Mouse (Mus musculus): ENCODE measurements around the gene Ogfod1.
A peak's percentile ranks its signal among the peaks of the same experiment; 100 is the strongest.

The Ogfod1 gene

DNA sequence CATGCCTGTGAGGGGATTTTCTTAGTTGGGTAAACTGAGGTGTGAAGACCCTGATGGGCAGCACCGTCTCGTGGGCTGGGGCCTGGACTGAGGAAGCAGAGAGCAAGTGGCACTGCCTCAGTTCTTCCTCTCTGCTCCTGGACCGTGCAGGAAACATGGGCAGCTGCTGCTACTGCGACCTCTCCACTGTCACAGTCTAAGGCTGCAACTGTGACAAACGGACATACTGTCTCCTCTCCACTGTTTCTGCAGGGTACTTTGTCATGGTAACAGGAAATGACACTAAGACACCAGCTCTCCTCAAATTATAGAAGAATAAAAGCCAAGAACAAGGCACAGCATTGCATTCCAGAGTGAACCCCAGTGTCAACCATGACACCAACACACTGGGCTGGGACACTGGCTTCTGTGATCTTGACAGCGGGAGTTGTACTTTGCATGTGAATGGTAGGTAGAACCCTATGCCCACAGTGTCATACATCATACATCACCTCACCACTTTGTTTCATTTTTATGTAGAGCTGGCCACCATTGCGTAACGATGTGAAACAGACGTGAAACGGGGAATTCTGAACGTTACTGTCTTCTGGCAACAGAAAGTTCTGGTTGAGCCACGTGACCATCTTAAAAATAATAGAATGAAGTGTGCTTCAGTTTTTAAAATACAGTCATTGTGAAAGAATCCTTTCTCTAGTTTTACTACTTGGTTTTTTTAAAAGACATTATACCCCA, 39.6 kb downstream of the Ogfod1 start:
- DNase-seq (ENCODE audit: low spot score) = no peak

DNA sequence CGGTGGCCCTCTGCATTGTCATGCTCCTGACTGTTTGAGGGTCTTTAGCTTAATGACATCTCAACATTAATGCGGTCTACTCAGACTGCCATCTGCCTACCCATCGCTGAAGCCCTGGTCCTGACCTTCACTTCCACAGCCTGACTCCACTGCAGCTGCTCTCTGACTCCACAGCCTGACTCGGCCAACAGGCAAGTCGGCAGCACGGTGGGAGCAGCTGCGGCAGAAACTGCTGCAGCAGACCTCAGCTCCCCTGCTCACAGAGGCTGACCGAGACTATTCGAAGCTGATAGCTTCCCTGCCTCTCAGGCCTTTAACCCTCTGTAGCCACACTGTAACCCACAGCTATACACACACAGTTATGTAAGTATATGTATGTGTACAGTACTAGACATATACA, 51.0 kb downstream of the Ogfod1 start:
- DNase-seq (ENCODE audit: low spot score) = no peak

DNA sequence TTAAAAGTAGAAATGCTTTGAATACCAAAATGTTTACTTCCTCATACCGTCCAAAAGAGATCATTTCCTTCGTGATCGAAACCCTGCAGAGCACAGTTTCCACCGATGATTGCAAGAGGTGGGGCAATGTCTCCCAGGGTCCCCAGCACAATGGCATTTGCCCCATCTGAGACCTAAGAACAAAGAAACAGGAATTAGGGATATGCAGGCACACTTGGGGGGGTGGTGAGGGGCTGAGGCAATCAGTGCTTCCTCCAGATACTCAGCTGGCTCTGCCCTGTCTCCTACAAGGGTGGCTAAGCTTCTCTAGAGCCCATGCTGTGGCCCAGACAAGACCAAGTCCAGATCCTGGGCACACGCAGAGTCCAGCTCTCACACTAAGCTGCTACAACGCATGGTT, 52.7 kb downstream of the Ogfod1 start:
- no peak for DNase-seq (ENCODE audit: low spot score)

DNA sequence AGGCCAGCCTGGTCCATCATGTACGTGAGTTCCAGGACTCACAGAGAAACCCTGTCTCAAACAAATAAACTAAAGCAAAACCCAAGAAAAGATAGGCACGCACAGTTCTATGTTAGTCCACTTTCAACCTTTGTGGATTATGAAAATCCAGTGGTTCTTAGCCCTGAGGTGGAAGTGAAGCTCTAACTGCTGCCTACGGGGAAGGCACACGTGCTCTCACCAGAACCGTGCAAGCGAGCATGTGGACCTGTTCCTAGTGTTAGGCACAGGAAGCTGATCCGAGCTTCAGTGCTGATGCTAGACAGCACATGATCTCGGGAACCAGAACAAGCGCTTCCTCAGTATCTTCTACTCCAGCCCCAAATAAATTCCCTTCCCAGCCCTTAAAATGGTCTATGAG, 55.9 kb downstream of the Ogfod1 start:
- DNase-seq (ENCODE audit: low spot score) = no peak

DNA sequence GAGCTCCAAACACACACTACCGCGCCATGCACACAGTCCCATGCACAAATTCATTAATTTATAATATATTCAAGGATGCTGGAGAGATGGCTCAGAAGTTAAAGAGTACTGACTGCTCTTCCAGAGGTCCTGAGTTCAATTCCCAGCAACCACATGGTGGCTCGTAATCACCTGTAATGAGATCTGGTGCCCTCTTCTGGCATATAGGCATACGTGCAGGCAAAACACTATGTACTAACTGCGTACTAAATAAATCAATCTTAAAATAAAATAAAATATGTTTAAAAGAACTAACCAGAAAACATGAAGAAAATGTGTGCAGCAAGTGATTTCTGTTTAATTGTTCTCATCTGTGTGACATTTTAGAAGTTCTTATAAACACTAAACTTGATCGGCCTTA, 57.3 kb downstream of the Ogfod1 start:
- no peak for DNase-seq (ENCODE audit: low spot score)

DNA sequence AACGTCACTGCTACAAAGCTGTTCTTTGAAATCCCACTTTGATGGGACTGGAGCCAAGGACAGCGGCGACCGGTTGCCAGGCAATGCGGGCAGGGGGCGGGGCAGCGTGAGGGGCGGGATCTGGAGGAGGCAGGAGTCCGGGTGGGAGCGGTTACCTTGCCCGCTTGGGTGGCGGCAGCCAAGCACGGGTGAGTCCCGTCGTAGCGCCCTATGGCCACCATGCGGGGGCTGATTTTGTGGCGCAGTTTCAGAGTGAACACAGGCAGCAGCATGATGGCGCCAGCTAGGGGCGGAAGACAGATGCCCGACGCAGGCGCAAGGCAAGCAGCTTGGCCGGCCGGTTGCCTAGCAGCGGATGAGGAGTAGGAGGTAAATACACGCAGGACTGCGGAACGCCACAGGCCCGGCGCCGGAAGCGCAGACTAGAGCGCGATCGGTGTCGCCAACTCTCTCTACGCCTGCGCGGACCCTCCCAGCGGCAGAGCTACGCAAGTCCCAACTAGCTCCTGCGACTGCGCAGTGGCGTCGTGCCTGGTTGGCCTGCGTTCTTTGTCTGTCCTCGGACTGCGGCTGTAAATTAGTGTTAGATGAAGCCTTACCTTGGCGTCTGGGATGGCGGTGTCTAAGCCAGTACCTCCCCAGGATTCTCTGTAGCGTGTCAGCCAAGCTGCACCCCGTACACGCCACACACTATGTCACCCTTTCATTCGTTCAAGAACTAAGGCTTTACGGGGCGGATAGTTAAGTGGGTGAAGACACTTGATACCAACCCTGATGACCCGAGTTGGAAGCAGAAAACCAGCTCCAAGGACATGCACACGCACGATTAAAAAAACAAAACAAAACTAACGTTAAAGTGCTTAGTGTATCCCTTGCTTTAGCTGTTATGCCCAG, 61.3 kb downstream of the Ogfod1 start, which contains the start of gene Bbs2:
Gene Bbs2, minus strand, starts transcription at position 848 of the 894 bp plus-strand sequence.
- peak; percentile 96 for DNase-seq (ENCODE audit: low spot score)

DNA sequence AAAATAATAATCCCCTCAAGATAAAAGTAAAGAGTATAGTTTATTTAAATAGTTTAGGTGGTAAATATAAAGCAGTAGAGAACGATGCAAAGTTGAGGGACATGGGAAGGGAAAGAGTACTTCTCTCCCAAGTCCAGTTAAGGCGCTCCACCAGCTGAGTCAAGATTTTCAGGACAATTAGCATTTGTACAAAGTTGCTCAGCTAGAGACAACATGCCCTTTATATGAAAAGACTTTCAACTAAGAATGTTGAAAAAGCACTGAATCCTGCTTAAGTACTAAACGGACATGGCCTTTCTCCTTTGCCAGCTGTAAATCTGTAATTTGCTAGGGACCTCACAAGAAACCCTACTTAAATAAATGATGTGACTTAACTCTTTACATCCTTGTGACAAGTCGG, 62.0 kb downstream of the Ogfod1 start:
- no peak for DNase-seq (ENCODE audit: low spot score)

DNA sequence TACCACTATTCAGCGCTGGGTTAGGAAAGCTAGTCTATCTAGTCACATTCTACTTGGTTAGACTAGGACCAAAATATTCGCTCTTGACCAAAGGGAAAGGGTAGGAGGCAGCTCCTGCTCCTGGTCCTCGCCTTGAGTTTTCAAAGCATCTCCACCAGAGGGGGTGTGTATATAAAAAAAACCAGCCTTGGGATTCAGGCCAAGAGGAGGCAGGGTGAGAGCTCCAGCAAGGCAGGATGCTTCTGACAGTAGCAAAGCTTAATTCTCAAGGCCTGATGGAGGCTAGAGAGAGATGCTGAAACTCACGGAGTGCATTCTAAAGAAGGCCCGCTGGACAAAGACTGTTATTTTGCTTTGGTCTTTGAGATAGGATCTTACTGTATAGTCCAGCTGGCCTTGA, 67.1 kb downstream of the Ogfod1 start:
- DNase-seq (ENCODE audit: low spot score) = no peak

DNA sequence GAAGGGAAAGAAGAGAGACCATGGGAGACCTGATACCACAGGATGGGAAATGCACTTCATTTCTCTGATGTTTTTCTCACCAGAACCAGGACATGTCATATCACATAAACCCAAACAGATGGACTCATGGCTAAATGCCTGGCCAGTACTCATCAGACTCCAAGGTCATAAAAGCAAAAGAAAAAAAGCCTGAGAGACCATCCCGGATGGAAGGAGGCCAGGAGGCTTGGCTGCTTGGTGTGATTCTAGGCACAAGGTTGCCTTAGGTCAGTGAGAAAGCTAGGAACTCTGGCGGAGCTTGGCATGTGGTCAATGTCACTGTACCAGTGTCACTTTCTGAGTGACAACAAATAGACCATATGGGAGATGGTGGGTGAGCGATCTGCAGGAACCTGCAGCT, 70.9 kb downstream of the Ogfod1 start:
- DNase-seq (ENCODE audit: low spot score) = no peak

DNA sequence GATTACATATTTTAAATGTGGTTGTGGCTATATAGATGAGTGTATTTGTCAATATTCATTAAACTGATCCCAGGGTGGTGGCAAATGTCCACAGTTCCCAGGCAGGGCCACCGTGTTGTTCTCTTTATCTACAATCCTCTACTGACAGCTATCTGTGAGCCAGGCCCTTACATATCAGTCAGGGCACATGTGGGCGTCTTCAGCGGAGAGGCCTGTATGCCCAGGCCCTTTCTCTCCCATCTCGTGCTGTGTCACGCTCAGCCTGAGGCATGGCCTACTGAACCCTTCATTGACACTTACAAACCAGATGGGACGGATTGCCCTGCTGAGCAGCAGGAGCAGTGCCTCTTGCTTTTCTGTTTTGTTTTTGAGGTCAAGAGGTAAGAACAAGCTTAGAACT, 72.4 kb downstream of the Ogfod1 start:
- DNase-seq (ENCODE audit: low spot score) = peak; percentile 80

DNA sequence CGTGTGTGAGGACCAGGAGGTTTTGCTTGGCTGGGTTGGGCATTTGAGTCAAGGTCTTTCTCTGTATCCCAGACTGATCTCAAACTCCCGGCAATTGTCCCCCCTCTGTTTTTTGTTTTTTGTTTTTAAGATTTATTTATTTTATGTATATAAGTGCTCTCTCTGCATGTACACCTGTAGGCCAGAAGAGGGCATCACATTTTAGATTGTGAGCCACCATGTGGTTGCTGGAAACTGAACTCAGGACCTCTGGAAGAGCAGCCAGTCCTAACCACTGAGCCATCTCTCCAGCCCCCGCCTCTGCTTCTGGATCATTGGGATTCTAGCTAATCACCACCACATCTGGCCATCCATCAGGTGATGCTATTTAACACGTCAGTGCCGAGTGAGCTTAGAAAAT, 72.8 kb downstream of the Ogfod1 start:
- no peak for DNase-seq (ENCODE audit: low spot score)

DNA sequence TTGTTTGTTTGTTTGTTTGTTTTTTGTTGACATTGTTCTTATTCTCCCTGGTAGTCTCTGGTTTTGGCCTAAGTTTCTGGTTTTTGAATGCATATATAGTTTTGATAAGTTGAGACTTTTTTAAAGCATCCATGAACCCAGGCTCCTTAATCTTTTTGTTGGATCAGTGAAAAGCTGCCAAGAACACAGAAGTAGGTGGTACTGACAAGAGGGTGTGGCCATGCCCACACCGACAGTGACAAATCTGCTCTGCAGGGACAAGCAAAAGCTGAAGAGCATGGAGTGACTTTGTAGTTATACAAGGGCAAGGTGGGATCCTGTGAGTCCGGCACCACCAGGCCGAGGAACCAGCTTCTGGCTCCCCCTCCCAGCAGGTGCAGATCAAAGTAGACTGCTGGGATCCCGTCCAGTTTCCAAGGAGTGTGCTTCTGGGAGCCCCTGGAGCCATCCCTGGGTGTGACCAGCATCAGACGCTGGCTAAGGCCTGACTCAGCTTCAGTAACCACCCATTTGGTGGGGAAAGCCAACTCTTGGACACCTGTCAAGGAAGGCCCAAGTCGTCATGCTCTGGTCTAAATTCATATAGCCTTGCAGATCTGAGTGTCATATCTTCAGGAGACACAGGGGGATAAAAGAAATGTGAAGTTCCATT, 73.7 kb downstream of the Ogfod1 start:
- no peak for DNase-seq (ENCODE audit: low spot score)

DNA sequence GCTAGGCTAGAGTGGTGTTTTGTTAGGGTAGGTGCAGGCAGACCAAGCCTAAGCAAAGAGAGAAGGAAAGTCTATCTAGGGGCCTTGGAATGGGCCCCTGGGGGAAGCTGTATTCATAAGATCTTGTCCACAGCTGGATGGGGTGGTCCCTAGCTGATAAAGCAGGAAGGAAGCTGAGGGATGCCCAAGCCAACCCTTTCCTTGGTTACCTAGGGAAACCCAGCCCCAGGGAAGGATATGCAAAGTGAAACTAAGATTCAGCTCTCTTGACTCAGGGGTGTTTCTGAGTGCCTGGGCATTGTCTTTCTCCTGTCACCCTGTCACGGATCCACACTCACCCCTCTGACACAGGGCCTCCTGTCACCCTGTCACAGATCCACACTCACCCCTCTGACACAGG, 76.4 kb downstream of the Ogfod1 start:
- no peak for DNase-seq (ENCODE audit: low spot score)

DNA sequence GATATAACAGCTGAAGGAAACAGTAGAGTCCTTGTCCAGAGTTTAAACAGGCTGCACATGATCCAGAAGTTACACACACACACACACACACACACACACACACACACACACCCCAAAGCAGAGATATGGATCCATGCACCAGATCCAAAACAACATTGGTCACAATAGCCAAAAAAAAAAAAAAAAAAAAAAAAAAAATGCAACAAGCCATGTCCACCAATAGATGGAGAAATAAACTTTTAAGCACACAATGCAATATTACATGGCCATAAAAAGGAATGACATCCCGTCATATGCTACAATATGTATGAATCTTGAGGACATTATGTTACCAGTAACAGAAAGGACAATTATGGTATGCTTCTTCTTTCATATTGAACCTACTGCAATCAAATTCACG, 77.0 kb downstream of the Ogfod1 start:
- no peak for DNase-seq (ENCODE audit: low spot score)
